Mouse (Mus musculus) small intestine, adult 2 months (tissue): Measurements from ENCODE around the gene Fbxo10.

Source experiments
- CTCF ChIP-seq: fragments of 200-500 bp; IDR thresholded peaks from 2 replicates; pipeline ENCODE4 v1.5.1; 2012; ENCODE audit warnings: low read depth, mild to moderate bottlenecking, control low read depth, inconsistent platforms, low read length, moderate library complexity, mixed read lengths; ENCODE audit not compliant: insufficient replicate concordance, insufficient read length; ENCODE audit errors: extremely low read depth
- POLR2A ChIP-seq: fragments of 200-500 bp; IDR thresholded peaks from 2 replicates; pipeline ENCODE4 v1.6.1; 2012; ENCODE audit warnings: low read depth, mild to moderate bottlenecking, control low read depth, inconsistent platforms, low read length, moderate library complexity

DNA sequence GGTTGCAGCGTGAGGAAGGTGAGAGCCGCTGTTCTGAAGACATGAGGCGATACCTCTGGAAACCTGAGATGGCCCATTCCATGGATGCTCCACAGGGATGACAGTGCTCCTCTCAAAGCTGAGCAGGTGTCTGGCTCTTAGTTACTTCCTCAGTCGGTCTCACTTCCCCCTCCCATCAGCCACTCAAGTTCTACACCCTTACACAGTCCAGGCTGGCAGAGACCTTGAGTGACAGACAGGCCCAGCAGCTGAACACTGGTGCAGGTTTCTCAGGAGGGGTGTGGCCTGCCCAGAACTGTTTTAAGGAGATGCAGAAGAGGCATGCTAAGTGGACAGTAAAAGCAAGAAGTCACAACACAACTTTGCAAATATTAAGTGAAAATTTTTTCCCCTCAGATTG is 16.7 kb downstream of the Fbxo10 start:
- TF ChIP-seq CTCF = no peak
- no peak for TF ChIP-seq POLR2A
